Mouse (Mus musculus) gonadal fat pad, adult 2 months (tissue): ENCODE data around the gene Pou2f2. TPM values are rescaled to one million over a fixed set of nuclear protein-coding genes. Genes with fewer than 3 reads are reported as not detected.

Experiments used
- DNase-seq: peaks from one replicate; pipeline ENCODE4 v3.0.0-alpha.2; 2012; ENCODE audit warnings: low read depth
- polyA plus RNA-seq: library from polyadenylated mRNA; depleted of rRNA; stranded (reverse); fragments of >200 nt; gene quantifications from 2 replicates; pipeline ENCODE4 v1.2.3, GENCODE M21; 2012

Gene Pou2f2
- polyA plus RNA-seq, 1 experiment, result 1.1 TPM

- DNase-seq, result no peak
These were observed 81.4 kb downstream of the Pou2f2 start for GRCm38 (mm10) chr7:25098169-25098568.

DNA sequence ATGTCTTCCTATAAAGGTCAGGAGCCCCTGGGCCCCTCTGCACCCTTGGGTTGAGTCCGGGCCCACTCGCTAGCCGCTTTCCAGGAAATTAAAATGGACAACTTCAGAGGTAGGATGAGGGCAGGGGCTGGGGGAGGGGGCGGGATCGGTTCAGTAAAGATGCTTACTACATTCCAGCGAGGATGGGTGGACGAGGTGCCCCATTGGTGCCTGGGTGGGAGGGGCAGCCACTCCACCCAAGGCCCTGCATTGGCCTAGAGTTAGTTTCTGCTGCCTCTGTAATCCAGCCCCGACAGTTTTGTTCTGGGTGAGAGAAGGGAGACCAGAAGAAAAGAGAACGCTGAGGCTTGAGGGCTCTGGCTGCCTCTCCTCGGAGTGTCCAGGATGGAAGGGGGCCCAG, 89.7 kb downstream of the Pou2f2 start:
- DNase-seq, result no peak

GRCm38 (mm10) chr7:25088968-25089367, 90.6 kb downstream of the Pou2f2 start:
- no peak for DNase-seq

GRCm38 (mm10) chr7:25088531-25088930, 91.0 kb downstream of the Pou2f2 start:
- no peak for DNase-seq

DNA sequence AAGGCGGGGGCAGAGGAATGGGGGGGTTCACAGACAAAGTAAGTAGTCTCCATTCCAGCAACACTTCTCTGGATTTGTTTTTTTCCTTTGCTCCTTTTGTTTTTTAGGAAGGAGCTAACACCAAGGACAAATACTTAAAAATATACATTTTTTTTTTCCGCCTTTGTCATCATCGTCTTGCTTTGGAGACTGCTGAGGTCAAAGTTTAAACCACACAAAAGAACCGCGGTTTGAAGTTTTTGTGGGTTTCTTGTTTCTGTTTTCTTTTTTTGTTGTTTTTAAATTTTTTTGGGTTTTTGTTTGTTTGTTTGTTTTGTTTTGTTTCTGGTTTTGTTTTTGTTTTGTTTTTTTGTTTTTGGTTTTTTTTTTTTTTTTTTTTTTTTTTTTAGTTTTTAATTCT, 91.6 kb downstream of the Pou2f2 start:
- DNase-seq, result no peak

GRCm38 (mm10) chr7:25087256-25087912, 92.1 kb downstream of the Pou2f2 start:
- no peak for DNase-seq

DNA sequence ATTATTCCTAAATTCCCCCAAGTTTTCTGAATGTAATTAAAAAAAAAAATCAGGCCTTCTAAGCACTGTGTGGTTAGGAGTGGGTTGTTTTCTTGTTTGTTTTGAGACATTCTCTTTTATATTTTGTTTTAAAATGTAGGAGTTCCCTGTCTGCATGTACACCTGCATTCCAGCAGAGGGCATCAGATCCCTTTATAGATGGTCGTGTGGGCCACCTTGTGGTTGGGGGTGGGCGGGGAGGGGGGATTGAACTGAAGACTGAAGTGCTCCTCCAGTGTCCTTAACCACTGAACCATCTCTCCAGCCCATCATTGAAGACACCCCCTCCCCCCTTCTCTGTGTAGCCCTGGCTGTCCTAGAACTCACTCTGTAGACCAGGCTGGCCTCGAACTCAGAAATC, 92.9 kb downstream of the Pou2f2 start:
- no peak for DNase-seq

DNA sequence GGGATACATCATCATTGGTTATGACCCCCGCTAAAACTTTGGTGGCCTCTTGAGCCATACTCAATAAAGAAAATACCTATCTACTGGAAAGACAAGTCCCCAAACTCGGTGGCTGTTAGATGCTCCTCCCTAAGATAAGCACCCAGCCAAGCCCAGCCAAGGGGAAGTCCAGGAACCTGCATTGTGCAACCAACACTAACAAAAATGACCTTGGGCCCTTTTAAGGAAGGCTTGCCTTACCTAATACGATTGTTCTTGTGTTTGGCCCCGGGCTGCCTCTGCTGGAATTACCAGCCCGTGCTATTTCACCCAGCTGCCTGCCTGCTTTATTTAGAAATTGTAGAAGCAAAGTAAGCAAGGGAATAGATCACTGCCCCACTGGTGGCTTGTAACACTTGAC, 94.9 kb downstream of the Pou2f2 start:
- peak; percentile 77 for DNase-seq

DNA sequence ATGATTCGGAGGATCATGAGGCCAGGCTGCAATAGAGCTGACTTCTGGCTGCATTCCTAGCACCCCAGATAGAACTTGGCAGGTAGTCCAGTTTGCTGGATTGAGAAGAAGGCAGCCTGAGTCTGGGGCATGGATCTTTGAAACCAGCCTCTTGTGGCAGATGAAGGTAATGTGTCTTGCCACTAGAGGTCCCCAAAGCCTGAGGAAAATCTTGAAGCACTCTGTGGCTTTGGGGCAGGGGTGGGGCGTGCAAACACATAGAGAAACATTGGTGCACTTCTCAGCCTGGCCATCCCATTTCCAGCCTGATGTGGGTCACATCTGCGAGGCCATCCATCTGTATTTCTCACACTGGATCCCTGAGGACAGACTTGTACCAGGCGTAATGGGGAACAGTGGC, 97.0 kb downstream of the Pou2f2 start:
- no peak for DNase-seq

DNA sequence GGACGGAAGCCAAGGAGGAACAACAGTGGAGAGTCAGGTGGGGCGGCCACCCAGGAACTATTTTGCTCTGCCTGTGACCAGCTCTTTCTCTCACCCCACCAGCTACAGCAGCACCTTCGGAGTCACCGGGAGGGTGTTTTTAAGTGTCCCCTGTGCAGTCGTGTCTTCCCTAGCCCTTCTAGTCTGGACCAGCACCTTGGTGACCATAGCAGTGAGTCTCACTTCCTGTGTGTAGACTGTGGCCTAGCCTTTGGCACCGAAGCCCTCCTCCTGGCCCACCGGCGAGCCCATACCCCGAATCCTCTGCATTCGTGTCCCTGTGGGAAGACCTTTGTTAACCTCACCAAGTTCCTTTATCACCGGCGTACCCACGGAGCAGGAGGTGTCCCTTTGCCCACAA, 99.1 kb downstream of the Pou2f2 start:
- no peak for DNase-seq

DNA sequence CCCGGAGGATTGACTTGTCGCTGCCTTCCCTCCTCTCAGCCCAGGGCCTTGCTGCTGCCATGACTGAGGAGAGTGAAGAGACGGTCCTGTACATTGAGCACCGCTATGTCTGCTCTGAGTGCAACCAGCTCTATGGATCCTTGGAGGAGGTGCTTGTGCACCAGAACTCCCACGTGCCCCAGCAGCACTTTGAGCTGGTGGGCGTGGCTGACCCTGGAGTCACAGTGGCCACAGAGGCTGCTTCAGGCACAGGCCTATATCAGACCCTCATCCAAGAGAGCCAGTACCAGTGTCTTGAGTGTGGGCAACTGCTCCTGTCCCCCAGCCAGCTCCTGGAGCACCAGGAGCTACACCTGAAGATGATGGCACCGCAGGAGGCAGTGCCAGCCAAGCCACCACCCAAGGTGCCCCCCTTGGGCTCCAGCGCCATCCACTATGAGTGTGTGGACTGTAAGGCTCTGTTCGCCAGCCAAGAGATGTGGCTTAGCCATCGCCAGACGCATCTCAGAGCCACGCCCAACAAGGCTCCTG, 100.0 kb downstream of the Pou2f2 start:
- DNase-seq, result no peak

DNA sequence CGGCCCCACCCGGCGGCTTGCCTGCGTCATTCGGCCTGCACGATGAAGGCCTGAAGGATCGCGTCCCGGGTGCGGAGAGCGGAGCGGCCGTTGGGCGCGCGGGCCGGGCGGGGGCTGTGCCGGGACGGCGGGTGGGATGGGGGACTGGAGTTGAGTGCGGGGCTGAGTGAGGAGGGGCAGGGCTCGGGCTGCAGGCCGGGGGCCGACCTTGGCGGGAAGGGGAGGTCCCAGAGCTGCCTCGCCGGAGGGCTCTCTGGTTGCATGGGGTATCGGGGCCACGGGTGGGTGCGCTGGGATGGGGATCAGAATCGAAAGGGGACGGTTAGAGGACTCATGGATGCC, 102.1 kb downstream of the Pou2f2 start:
- DNase-seq, result no peak

GRCm38 (mm10) chr7:25076663-25077413, 102.7 kb downstream of the Pou2f2 start:
- DNase-seq, result peak; percentile 94

DNA sequence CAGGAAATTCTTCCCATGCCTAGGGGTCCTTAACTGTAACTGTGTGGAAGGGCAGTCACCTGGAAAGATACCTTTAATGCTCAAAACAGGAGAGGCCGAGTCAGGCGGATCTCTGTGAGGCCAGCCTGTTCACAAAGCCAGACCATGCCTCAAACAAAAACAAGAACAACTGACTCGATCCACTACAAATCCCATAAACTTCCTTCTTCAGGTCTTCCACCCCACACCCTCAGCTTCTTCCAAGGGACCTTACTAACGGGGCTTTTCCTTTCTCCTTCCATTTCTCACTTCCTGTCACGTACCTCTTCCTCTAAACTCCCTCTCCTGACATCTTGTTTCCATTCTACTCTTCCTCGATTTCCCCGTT, 103.2 kb downstream of the Pou2f2 start:
- no peak for DNase-seq

- DNase-seq, result no peak
These were observed 105.6 kb downstream of the Pou2f2 start for GRCm38 (mm10) chr7:25073924-25074323.

GRCm38 (mm10) chr7:25072716-25073390, 106.7 kb downstream of the Pou2f2 start:
- no peak for DNase-seq

DNA sequence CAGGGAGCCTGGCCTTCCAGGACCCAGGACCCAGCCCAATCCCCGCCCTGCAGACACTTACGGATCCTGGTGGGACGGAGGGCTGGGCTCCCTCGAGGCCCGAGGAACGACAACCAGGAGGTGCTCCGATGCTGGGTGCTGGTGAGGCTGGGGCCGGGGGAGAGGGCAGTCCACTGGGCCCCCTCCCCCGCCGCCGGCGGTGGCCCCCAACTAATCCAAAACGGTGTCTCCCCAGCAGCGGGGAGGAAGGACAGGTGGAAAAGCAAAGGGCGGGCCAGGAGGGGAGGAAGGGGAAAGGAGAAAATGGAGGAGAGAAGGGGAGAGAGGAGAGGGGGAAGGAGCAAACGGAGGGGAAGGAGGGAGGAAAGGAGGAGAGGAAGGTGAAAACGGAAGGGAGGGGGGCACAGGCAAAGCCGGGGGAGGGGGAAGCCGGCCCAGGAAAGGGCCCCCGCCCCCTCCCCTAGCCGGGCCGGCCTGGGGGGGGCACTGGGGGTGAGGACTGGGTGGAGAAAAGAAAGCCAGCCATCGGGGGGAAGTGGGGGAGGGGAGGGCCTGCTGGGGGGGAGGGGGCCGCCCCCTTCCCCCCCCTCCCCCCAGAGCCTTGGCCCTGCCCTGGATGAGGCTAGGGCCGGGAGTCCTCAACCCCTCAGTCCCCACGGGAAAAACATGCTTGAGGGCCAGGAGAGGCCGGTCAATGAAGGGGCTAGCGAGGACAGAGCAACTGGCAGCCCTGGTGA, 107.4 kb downstream of the Pou2f2 start, which contains the start of the genes Grik5 and Zfp574:
TSS of gene Grik5 (minus strand) at position 368 of the 737 bp plus-strand sequence.
TSS of gene Zfp574 (plus strand) at position 589 of the 737 bp plus-strand sequence.
- no peak for DNase-seq

DNA sequence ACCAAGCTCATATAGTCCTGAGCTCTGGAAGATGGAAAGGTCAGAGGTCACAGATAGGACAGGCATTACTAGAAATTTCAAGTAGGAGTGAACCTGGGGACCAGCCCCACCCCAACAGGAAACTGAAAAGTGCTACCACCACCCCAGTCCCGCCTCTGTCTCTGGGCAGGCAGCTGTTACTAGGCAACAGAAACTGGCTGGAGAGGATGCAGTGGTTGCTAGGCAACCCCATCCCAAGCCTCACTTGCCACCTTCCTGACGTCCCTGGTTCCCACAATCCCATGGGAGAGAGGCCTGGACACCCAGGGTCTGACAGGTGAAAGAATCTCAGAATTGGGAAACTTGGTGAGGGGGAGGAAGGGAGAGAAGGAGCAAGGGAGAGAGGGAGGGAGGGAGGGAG, 110.8 kb downstream of the Pou2f2 start:
- DNase-seq, result no peak

DNA sequence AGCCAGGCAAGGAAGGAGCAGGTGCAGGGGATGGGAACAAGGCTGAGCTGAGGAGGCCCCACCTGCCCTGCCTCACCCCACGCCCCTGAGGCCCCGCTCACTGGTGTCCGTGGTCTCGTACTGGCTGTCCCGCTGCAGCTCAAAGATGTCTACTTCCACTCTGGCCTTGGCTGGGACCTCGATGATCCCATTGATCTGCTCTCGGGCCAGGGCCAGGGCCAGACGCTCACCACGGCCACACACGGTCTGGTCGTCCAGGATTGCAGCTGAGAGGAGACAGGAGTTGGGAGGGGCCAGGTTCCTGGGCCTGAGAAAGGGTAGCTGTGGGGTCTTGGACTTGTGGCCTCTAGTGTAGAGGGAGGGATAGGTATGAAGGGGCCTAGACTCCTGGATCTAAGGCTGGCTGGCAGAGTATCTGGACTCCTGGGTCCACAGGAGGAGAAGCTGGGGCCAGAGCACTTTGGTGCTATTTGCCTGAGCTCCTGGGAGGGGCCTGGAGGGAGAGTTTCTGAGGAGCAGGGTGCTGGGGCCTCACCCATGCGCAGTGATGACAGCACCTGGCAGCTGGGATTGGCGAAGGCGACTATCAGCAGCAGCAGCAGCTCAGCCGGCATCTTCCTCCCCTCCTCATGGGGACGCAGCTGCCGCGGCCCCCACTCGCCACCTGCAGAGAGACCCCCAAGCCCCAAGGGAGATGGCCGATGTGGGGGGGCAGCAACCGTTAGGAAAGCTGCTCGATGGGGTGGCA, 111.4 kb downstream of the Pou2f2 start:
- no peak for DNase-seq

- DNase-seq, result no peak
These were observed 112.2 kb downstream of the Pou2f2 start for GRCm38 (mm10) chr7:25067338-25067737.

- no peak for DNase-seq
These were observed 115.6 kb downstream of the Pou2f2 start for GRCm38 (mm10) chr7:25063900-25064299.
